In genomic region chr12:73047576-73047975, GRCm38 (mm10) we compare ENCODE assay signal across 21 mouse cellular contexts. TPM values are rescaled to one million over a fixed set of nuclear protein-coding genes. Genes with fewer than 3 reads are reported as not detected.
A peak's percentile ranks its signal among the peaks of the same experiment; 100 is the strongest.
DNase-seq lines count a peak whose midpoint lies in the region; ATAC-seq and TF ChIP-seq lines count a peak whose summit lies in the region.
"Had no signal": no experiment of that assay in that cellular context is flagged by ENCODE, and none has a peak within 500 bp of the region (broad histone marks: within the 10 kb centered on the region; RNA-seq: fewer than 3 reads in every experiment).

No protein-coding gene starts in this region.

- peak overlapping the region; percentile 75; the same call in 1 of the 2 replicates for H3K4me2 ChIP-seq in limb, embryonic 12.5 days
- H3K4me2 ChIP-seq in embryonic facial prominence, embryonic 13.5 days: peak overlapping the region; percentile 73

- intact Hi-C loops in gastrocnemius, adult 2 months (cut with DNase I): loop anchor here (5.0 kb wide), 1 partner anchor 160 kb away; no protein-coding TSS in a partner anchor
- intact Hi-C loops in left cerebral cortex, postnatal 14 days (cut with DNase I): loop anchor here (2.0 kb wide), 1 partner anchor 105 kb away; no protein-coding TSS in a partner anchor

- peak overlapping the region; percentile 94 for H3K4me3 ChIP-seq in gastrocnemius, adult 2 months
- H3K4me3 ChIP-seq in limb, embryonic 12.5 days (replicated peaks): no peak overlapping the region
- no peak overlapping the region; the same call in 1 of the 2 replicates for H3K4me3 ChIP-seq in limb, embryonic 10.5 days
- H3K4me3 ChIP-seq in embryonic facial prominence, embryonic 13.5 days: peak overlapping the region; percentile 78; the same call in 1 of the 2 replicates

- H3K27ac ChIP-seq in gastrocnemius, adult 2 months: peak overlapping the region; percentile 98
- H3K27ac ChIP-seq in limb, embryonic 12.5 days: no peak overlapping the region
- no peak overlapping the region for H3K27ac ChIP-seq in limb, embryonic 10.5 days
- no peak overlapping the region for H3K27ac ChIP-seq in embryonic facial prominence, embryonic 13.5 days
- H3K27ac ChIP-seq: forebrain, embryonic 10.5 days; heart, embryonic 10.5 days; intestine, embryonic 15.5 days; liver, embryonic 12.5 days had no signal

- DNase-seq in gastrocnemius, adult 2 months: peak; percentile 41
- DNase-seq in gastrocnemius, adult 18-20 months (ENCODE audit: low spot score): no peak
- DNase-seq in limb, embryonic 10.5 days (ENCODE audit: low spot score): no peak
- DNase-seq in embryo, embryonic 11 days: peak; percentile 16
- no peak for DNase-seq in adrenal gland, postnatal 36 days
- no peak for DNase-seq in left cerebral cortex, postnatal 14 days (ENCODE audit: low spot score in 2 of 2)
- DNase-seq: adrenal gland, postnatal 10 days; cerebellum, adult 8-10 months; kidney, adult 8-10 months; kidney, postnatal 10 days; lung, adult 18-20 months; lung, postnatal 10 days; right cerebral cortex, postnatal 25 days; spleen, adult 18-20 months had no signal

- peaks cover 5% of the 10 kb centered on the region; the same call in 1 of the 2 replicates for H3K36me3 ChIP-seq in limb, embryonic 12.5 days
- peaks cover 6% of the 10 kb centered on the region; the same call in 1 of the 2 replicates for H3K36me3 ChIP-seq in limb, embryonic 10.5 days
- peaks cover 5% of the 10 kb centered on the region; the same call in 1 of the 2 replicates for H3K36me3 ChIP-seq in embryonic facial prominence, embryonic 13.5 days
- H3K36me3 ChIP-seq: forebrain, embryonic 10.5 days; heart, embryonic 10.5 days; intestine, embryonic 15.5 days; liver, embryonic 12.5 days had no signal

- no peak overlapping the region for H3K9ac ChIP-seq in limb, embryonic 12.5 days (replicated peaks)
- no peak overlapping the region for H3K9ac ChIP-seq in embryonic facial prominence, embryonic 13.5 days
- H3K9ac ChIP-seq: intestine, embryonic 15.5 days; liver, embryonic 12.5 days had no signal

- peaks cover 86% of the 10 kb centered on the region for H3K27me3 ChIP-seq in limb, embryonic 12.5 days
- H3K27me3 ChIP-seq in limb, embryonic 10.5 days (ENCODE audit: low read depth, poor library complexity, severe bottlenecking): peaks cover 97% of the 10 kb centered on the region
- H3K27me3 ChIP-seq in embryonic facial prominence, embryonic 13.5 days: peaks cover 69% of the 10 kb centered on the region

- no peaks in the 10 kb centered on the region for H3K9me3 ChIP-seq in limb, embryonic 12.5 days
- no peaks in the 10 kb centered on the region for H3K9me3 ChIP-seq in limb, embryonic 10.5 days (replicated peaks)
- no peaks in the 10 kb centered on the region for H3K9me3 ChIP-seq in embryonic facial prominence, embryonic 13.5 days
- H3K9me3 ChIP-seq: forebrain, embryonic 10.5 days; heart, embryonic 10.5 days; intestine, embryonic 15.5 days; liver, embryonic 12.5 days had no signal

- ATAC-seq in limb, embryonic 12.5 days (ENCODE audit: insufficient number of reproducible peaks, insufficient read depth, low FRiP score, low TSS enrichment, low read depth): no peak
- no peak for ATAC-seq in embryonic facial prominence, embryonic 13.5 days (ENCODE audit: insufficient number of reproducible peaks, insufficient read depth, low FRiP score, low TSS enrichment, low read depth)

- WGBS in limb, embryonic 12.5 days: 2% methylated on average over 2 of the region's 2 CpGs
- 3% methylated on average over 2 of the region's 2 CpGs for WGBS in limb, embryonic 10.5 days
- 10% methylated on average over 2 of the region's 2 CpGs for WGBS in embryonic facial prominence, embryonic 13.5 days

- H3K4me1 ChIP-seq in limb, embryonic 12.5 days (replicated peaks): peaks cover 45% of the 10 kb centered on the region
- H3K4me1 ChIP-seq in limb, embryonic 10.5 days: peaks cover 86% of the 10 kb centered on the region
- H3K4me1 ChIP-seq in embryonic facial prominence, embryonic 13.5 days: peaks cover 50% of the 10 kb centered on the region

- TF ChIP-seq CTCF in gastrocnemius, adult 2 months (IDR thresholded peaks at IDR 0.05): no peak

RNA-seq across cellular contexts. Expression of gene Six1, which starts 6.1 kb away (rescaled TPM):
- 10 to 100 TPM; 59.8 to 68.4 TPM for total RNA-seq in gastrocnemius, adult 2 months (2021)
- 10 to 100 TPM; 68.5 to 72.6 TPM for total RNA-seq in gastrocnemius, adult 18-20 months (2021)
- 60.3 and 72.1 TPM in 2 replicates for polyA plus RNA-seq in limb, embryonic 12.5 days (2016; fragmentation: Nextera tagmentation; extraction: Ambion mirVana)
- polyA plus RNA-seq in limb, embryonic 10.5 days (2016; fragmentation: Nextera tagmentation; extraction: Ambion mirVana): 18.0 and 32.6 TPM in 2 replicates
- polyA plus RNA-seq in embryonic facial prominence, embryonic 13.5 days (2015; fragmentation: Nextera tagmentation; extraction: Ambion mirVana): 34.3 and 35.0 TPM in 2 replicates
- total RNA-seq in adrenal gland, postnatal 36 days (2021): 1 to 10 TPM; 3.2 to 3.3 TPM
- total RNA-seq in left cerebral cortex, postnatal 14 days (2021): under 1 TPM; 0.26 to 0.61 TPM
- total RNA-seq: hematopoietic stem cell, adult 5-6 weeks had no signal

Comparison
In these comparisons a context has a peak if more than half of its experiments do, and no peak if none do; other contexts are left out.
1. DNase-seq: peak in gastrocnemius, adult 2 months (single experiment) and embryo, embryonic 11 days (single experiment); none in gastrocnemius, adult 18-20 months (single experiment), limb, embryonic 10.5 days (single experiment), adrenal gland, postnatal 36 days (0 of 2) and left cerebral cortex, postnatal 14 days (0 of 2).
2. H3K4me3 ChIP-seq: peak in gastrocnemius, adult 2 months (single experiment) and embryonic facial prominence, embryonic 13.5 days (single experiment); none in limb, embryonic 12.5 days (single experiment) and limb, embryonic 10.5 days (single experiment).
3. RNA of gene Six1, which starts 6.1 kb away (total RNA-seq): 68.5 to 72.6 TPM in gastrocnemius, adult 18-20 months and 59.8 to 68.4 TPM in gastrocnemius, adult 2 months; 3.2 to 3.3 TPM in adrenal gland, postnatal 36 days and 0.26 to 0.61 TPM in left cerebral cortex, postnatal 14 days; every median in the first group is over 10 times any median in the second.